ENCODE assay signal across 23 mouse cellular contexts in genomic region chr2:166069164-166069563, GRCm38 (mm10).
A peak's percentile ranks its signal among the peaks of the same experiment; 100 is the strongest.
DNase-seq lines count a peak whose midpoint lies in the region; ATAC-seq lines count a peak whose summit lies in the region.
"Had no signal": no experiment of that assay in that cellular context is flagged by ENCODE, and none has a peak within 500 bp of the region (broad histone marks: within the 10 kb centered on the region; RNA-seq: fewer than 3 reads in every experiment).

No protein-coding gene starts in this region.

- no peaks in the 10 kb centered on the region for H3K27me3 ChIP-seq in limb, embryonic 11.5 days (ENCODE audit: control insufficient read depth, insufficient read depth, low read length)
- no peaks in the 10 kb centered on the region for H3K27me3 ChIP-seq in limb, embryonic 10.5 days (ENCODE audit: low read depth, poor library complexity, severe bottlenecking)
- H3K27me3 ChIP-seq: CH12.LX, Patski had no signal

- H3K9ac ChIP-seq in limb, embryonic 11.5 days (ENCODE audit: low read length): no peak overlapping the region

- 0 out of 2 replicates have a peak, but pooled peaks have one; percentile 20 for ATAC-seq in frontal cortex, adult (ENCODE audit: low TSS enrichment)
- no peak for ATAC-seq in limb, embryonic 11.5 days (ENCODE audit: insufficient number of reproducible peaks, low FRiP score, low TSS enrichment, low read depth)
- ATAC-seq: activated CD4-positive, CD25-positive, alpha-beta regulatory T cell, adult 4 months; CD4-positive, CD25-positive, alpha-beta regulatory T cell, adult 4 months; Patski had no signal

- H3K4me2 ChIP-seq in limb, embryonic 11.5 days (ENCODE audit: low read depth, severe bottlenecking): no peak overlapping the region

- no peak overlapping the region for H3K27ac ChIP-seq in limb, embryonic 11.5 days (replicated peaks; ENCODE audit: low read depth, low read length)
- H3K27ac ChIP-seq in limb, embryonic 10.5 days: no peak overlapping the region

- WGBS in limb, embryonic 11.5 days: 83% methylated on average over 5 of the region's 5 CpGs
- WGBS in limb, embryonic 10.5 days: 83% methylated on average over 5 of the region's 5 CpGs

- H3K36me3 ChIP-seq in limb, embryonic 11.5 days (ENCODE audit: control insufficient read depth, insufficient read depth, low read length): peaks cover 11% of the 10 kb centered on the region
- peaks cover 87% of the 10 kb centered on the region for H3K36me3 ChIP-seq in limb, embryonic 10.5 days

- H3K4me1 ChIP-seq in limb, embryonic 11.5 days (ENCODE audit: control insufficient read depth, insufficient read depth, low read length): no peaks in the 10 kb centered on the region
- H3K4me1 ChIP-seq in limb, embryonic 10.5 days: 0 out of 2 replicates have a peak, but pooled peaks cover 4% of the 10 kb centered on the region

- no peaks in the 10 kb centered on the region for H3K9me3 ChIP-seq in limb, embryonic 11.5 days (ENCODE audit: control insufficient read depth, low read length)
- H3K9me3 ChIP-seq in limb, embryonic 10.5 days (replicated peaks): no peaks in the 10 kb centered on the region
- H3K9me3 ChIP-seq: G1E had no signal

- no peak for DNase-seq in frontal cortex, postnatal 10 days (ENCODE audit: low spot score in 2 of 2)
- peak; percentile 86 for DNase-seq in heart, adult 11 months
- DNase-seq in heart, postnatal 4 days: no peak
- DNase-seq in limb, embryonic 11.5 days (ENCODE audit: low spot score): peak; percentile 13
- no peak for DNase-seq in limb, embryonic 10.5 days (ENCODE audit: low spot score)
- peak; percentile 31 for DNase-seq in brain, adult 2 months (ENCODE audit: low read depth, low spot score)
- DNase-seq in neural tube, embryonic 10.5 days (ENCODE audit: extremely low spot score, low spot score): no peak
- DNase-seq: adrenal gland, adult 2 months; adrenal gland, adult 8-10 months; adrenal gland, postnatal 10 days; adrenal gland, postnatal 14 days; adrenal gland, postnatal 25 days; adrenal gland, postnatal 36 days; B cell, adult 2 months; cerebellum, adult 11 months; cerebellum, adult 11-12 months; cerebellum, adult 18-20 months had no signal

- no peak overlapping the region for H3K4me3 ChIP-seq in limb, embryonic 11.5 days (ENCODE audit: low read depth, low read length)
- no peak overlapping the region for H3K4me3 ChIP-seq in limb, embryonic 10.5 days

Comparison
In these comparisons a context has a peak if more than half of its experiments do, and no peak if none do; other contexts are left out.
1. DNase-seq: peak in heart, adult 11 months (single experiment), limb, embryonic 11.5 days (single experiment) and brain, adult 2 months (single experiment); none in frontal cortex, postnatal 10 days (0 of 2), heart, postnatal 4 days (single experiment), limb, embryonic 10.5 days (single experiment) and neural tube, embryonic 10.5 days (single experiment).